Mouse (Mus musculus) MEL (cell line): ENCODE results near the gene Zfp677.
A peak's percentile ranks its signal among the peaks of the same experiment; 100 is the strongest.

Source experiments
- CHD1 ChIP-seq: IDR thresholded peaks from 2 replicates; pipeline ENCODE4 v1.6.1; 2012; ENCODE audit warnings: low read depth, mild to moderate bottlenecking, inconsistent platforms, low read length, improper control_type of control experiment
- CTCF ChIP-seq, 3 experiments: IDR thresholded peaks in 2 of 3; conservative IDR thresholded peaks in 1 of 3; 2 replicates each; pipeline ENCODE4 v1.5.1; 2011 to 2012; ENCODE audit warnings: low read length in 3 of 3, low read depth in 2 of 3, mild to moderate bottlenecking in 2 of 3, improper control_type of control experiment in 1 of 3, inconsistent platforms in 1 of 3, mixed read lengths in 1 of 3, moderate library complexity in 1 of 3; ENCODE audit not compliant: control insufficient read depth in 1 of 3, insufficient read depth in 1 of 3, poor library complexity in 1 of 3, severe bottlenecking in 1 of 3
- MXI1 ChIP-seq: IDR thresholded peaks from 2 replicates; pipeline ENCODE4 v1.6.1; 2011; ENCODE audit warnings: mild to moderate bottlenecking, low read depth, low read length, improper control_type of control experiment
- ZC3H11A ChIP-seq: IDR thresholded peaks from 2 replicates; pipeline ENCODE4 v1.6.1; 2012; ENCODE audit warnings: low read depth, mild to moderate bottlenecking, inconsistent platforms, low read length, improper control_type of control experiment

DNA sequence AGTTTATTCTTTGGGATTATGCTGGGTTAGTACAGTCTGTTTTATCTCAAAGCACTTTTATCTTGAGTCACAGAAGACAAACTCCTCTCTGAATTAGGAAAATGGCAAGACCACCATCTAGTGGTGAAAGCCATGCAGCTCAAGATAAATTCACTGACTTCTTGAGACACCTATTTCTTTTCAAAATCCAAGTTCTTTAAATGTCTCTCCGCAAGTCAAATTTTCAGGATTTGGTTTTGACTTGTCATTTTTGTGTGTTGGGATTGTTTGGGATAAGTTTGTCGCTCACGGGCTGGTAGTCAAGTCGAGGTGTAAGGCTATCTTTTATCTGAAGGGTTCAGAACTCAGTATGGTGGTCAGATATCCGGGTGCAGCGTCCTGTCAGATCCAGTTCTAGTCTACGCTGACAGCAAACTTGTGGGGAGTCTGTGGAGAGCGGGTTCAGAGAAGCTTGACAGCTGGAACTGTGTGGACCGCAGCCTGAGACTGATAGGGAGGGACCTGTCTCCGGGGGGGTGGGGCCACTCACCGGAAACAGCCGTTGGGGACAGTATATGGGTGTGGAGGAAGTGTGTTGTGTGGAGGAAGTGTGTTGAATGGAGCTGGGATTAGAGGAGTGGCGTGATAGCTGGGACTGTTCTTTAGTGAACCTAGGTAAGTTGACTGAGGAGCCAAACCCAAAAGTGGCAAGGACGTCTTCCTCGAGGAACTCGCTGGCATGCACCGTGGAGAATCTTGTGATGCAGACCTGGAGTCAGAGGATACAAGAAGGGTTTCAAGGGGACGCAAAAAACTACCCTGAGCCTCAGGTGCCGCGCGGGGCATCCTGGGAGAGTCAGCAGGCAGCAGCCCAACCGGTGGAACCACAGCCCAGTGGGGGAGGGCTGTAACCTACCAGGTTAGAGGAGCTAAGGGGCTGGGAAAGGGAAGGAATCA lies 39.4 kb downstream of the Zfp677 start, which contains the start of gene Zfp54:
- peak; percentile 15 to 93 (median 86); a peak in 4 of 6 replicates for TF ChIP-seq CTCF (IDR thresholded peaks at IDR 0.05 in 2 of 3, conservative IDR thresholded peaks at IDR 0.05 in 1 of 3; ENCODE audit: control insufficient read depth in 1 of 3, insufficient read depth in 1 of 3, low read depth in 2 of 3, low read length in 3 of 3, poor library complexity in 1 of 3, severe bottlenecking in 1 of 3)
- peak; percentile 78 for TF ChIP-seq MXI1
- TF ChIP-seq ZC3H11A = peak; percentile 80
- no peak for TF ChIP-seq CHD1
